Mouse (Mus musculus): ENCODE measurements around the gene Cyp2c69. TPM values are rescaled to one million over a fixed set of nuclear protein-coding genes. Genes with fewer than 3 reads are reported as not detected.
"Not testable (repeated sequence)": the region's sequence is repeated elsewhere in the genome, so short reads cannot be mapped to it uniquely, and the experiment has no call there.

Gene Cyp2c69
- not detected in 2 replicates for polyA plus RNA-seq (2015; fragmentation: Nextera tagmentation; extraction: Ambion mirVana)

GRCm38 (mm10) chr19:39886699-39887098 lies at the start of gene Cyp2c69:
Cyp2c69 (minus strand) TSS chr19:39886799.
- 95% methylated on average over 3 of the region's 3 CpGs for WGBS
- H3K36me3 ChIP-seq; ATAC-seq (ENCODE audit: low read depth); H3K4me3 ChIP-seq; H3K27ac ChIP-seq (replicated peaks); H3K9me3 ChIP-seq; H3K9ac ChIP-seq; H3K4me2 ChIP-seq; H3K27me3 ChIP-seq; H3K4me1 ChIP-seq (replicated peaks): not testable (repeated sequence)

- H3K36me3 ChIP-seq = no peaks in the 10 kb centered on the region
- H3K9me3 ChIP-seq = peaks cover 12% of the 10 kb centered on the region; the same call in 1 of the 2 replicates
- ATAC-seq (ENCODE audit: low read depth) = no peak
- WGBS = 87% methylated on average over 2 of the region's 2 CpGs
- no peak overlapping the region for H3K27ac ChIP-seq (replicated peaks)
- no peak overlapping the region for H3K4me3 ChIP-seq
- H3K4me1 ChIP-seq (replicated peaks) = no peaks in the 10 kb centered on the region
- H3K4me2 ChIP-seq = no peak overlapping the region
- no peaks in the 10 kb centered on the region for H3K27me3 ChIP-seq
- no peak overlapping the region for H3K9ac ChIP-seq
These were observed 48.8 kb upstream of the Cyp2c69 start for GRCm38 (mm10) chr19:39935396-39935795.

GRCm38 (mm10) chr19:39930032-39930431 lies 43.4 kb upstream of the Cyp2c69 start:
- Histone ChIP-seq H3K9me3 (peaks cover 12% of the 10 kb centered on the region; the same call in 1 of the 2 replicates), H3K9ac (no peak overlapping the region), H3K4me1 (replicated peaks) (no peaks in the 10 kb centered on the region), H3K36me3 (no peaks in the 10 kb centered on the region), H3K4me2 (no peak overlapping the region), H3K27me3 (no peaks in the 10 kb centered on the region), H3K4me3 (no peak overlapping the region), H3K27ac (replicated peaks) (no peak overlapping the region)
- no peak for ATAC-seq (ENCODE audit: low read depth)
- 73% methylated on average over 1 of the region's 1 CpGs for WGBS

GRCm38 (mm10) chr19:39901656-39902055 lies 15.1 kb upstream of the Cyp2c69 start:
- no peak for ATAC-seq (ENCODE audit: low read depth)
- H3K4me2 ChIP-seq = no peak overlapping the region
- no peaks in the 10 kb centered on the region for H3K4me1 ChIP-seq (replicated peaks)
- H3K27ac ChIP-seq (replicated peaks) = no peak overlapping the region
- no peak overlapping the region for H3K9ac ChIP-seq
- no peaks in the 10 kb centered on the region for H3K27me3 ChIP-seq
- H3K4me3 ChIP-seq = no peak overlapping the region
- no peaks in the 10 kb centered on the region for H3K9me3 ChIP-seq
- WGBS = 78% methylated on average over 2 of the region's 2 CpGs
- H3K36me3 ChIP-seq = no peaks in the 10 kb centered on the region

GRCm38 (mm10) chr19:39890079-39890478 lies 3.5 kb upstream of the Cyp2c69 start:
- not testable (repeated sequence) for ATAC-seq (ENCODE audit: low read depth); H3K4me1 ChIP-seq (replicated peaks); H3K9me3 ChIP-seq; H3K4me3 ChIP-seq; H3K36me3 ChIP-seq; H3K9ac ChIP-seq; H3K4me2 ChIP-seq; H3K27ac ChIP-seq (replicated peaks); H3K27me3 ChIP-seq
- WGBS = 88% methylated on average over 3 of the region's 3 CpGs

GRCm38 (mm10) chr19:39866133-39866532 lies 20.5 kb downstream of the Cyp2c69 start:
- Histone ChIP-seq H3K4me2 (no peak overlapping the region), H3K27ac (replicated peaks) (no peak overlapping the region), H3K4me3 (no peak overlapping the region), H3K4me1 (replicated peaks) (no peaks in the 10 kb centered on the region), H3K9me3 (no peaks in the 10 kb centered on the region), H3K27me3 (no peaks in the 10 kb centered on the region), H3K36me3 (no peaks in the 10 kb centered on the region), H3K9ac (no peak overlapping the region)
- no peak for ATAC-seq (ENCODE audit: low read depth)
- WGBS = 67% methylated on average over 1 of the region's 1 CpGs

GRCm38 (mm10) chr19:39820931-39821330 lies 65.7 kb downstream of the Cyp2c69 start:
- H3K4me1 ChIP-seq (replicated peaks); H3K36me3 ChIP-seq; H3K4me3 ChIP-seq; H3K27me3 ChIP-seq; ATAC-seq (ENCODE audit: low read depth); H3K9me3 ChIP-seq; H3K4me2 ChIP-seq; H3K9ac ChIP-seq; H3K27ac ChIP-seq (replicated peaks): not testable (repeated sequence)
- WGBS = 77% methylated on average over 2 of the region's 2 CpGs

GRCm38 (mm10) chr19:39816400-39816799 lies 70.2 kb downstream of the Cyp2c69 start:
- ATAC-seq (ENCODE audit: low read depth); H3K27me3 ChIP-seq; H3K9ac ChIP-seq; H3K4me3 ChIP-seq; H3K27ac ChIP-seq (replicated peaks); H3K4me1 ChIP-seq (replicated peaks); H3K9me3 ChIP-seq; H3K4me2 ChIP-seq; H3K36me3 ChIP-seq: not testable (repeated sequence)
- WGBS = 94% methylated on average over 1 of the region's 1 CpGs

GRCm38 (mm10) chr19:39815991-39816390 lies 70.6 kb downstream of the Cyp2c69 start:
- H3K9ac ChIP-seq; H3K36me3 ChIP-seq; H3K4me1 ChIP-seq (replicated peaks); H3K9me3 ChIP-seq; H3K27me3 ChIP-seq; H3K4me3 ChIP-seq; ATAC-seq (ENCODE audit: low read depth); H3K27ac ChIP-seq (replicated peaks); H3K4me2 ChIP-seq: not testable (repeated sequence)
- WGBS = 72% methylated on average over 4 of the region's 4 CpGs

- not testable (repeated sequence) for H3K27me3 ChIP-seq; H3K9ac ChIP-seq; H3K4me1 ChIP-seq (replicated peaks); H3K4me2 ChIP-seq; H3K4me3 ChIP-seq; ATAC-seq (ENCODE audit: low read depth); H3K9me3 ChIP-seq; H3K36me3 ChIP-seq; H3K27ac ChIP-seq (replicated peaks)
- 90% methylated on average over 3 of the region's 3 CpGs for WGBS
These were observed 73.9 kb downstream of the Cyp2c69 start, which contains the start of gene Cyp2c40 for GRCm38 (mm10) chr19:39812714-39813113. Cyp2c40 (minus strand) TSS chr19:39812814.

Other genes starting within 250 kb of the Cyp2c69 start
- gene Cyp2c67, start 237.7 kb downstream of the Cyp2c69 start, polyA plus RNA-seq (2015; fragmentation: Nextera tagmentation; extraction: Ambion mirVana) = not detected in 2 replicates
- 0.11 TPM in 1 of 2 replicates, not detected in the other for gene Cyp2c68, start 145.7 kb downstream of the Cyp2c69 start, polyA plus RNA-seq (2015; fragmentation: Nextera tagmentation; extraction: Ambion mirVana)
- not detected in 2 replicates for gene Cyp2c40, start 74.0 kb downstream of the Cyp2c69 start, polyA plus RNA-seq (2015; fragmentation: Nextera tagmentation; extraction: Ambion mirVana)
- gene Cyp2c37, start 105.6 kb upstream of the Cyp2c69 start, polyA plus RNA-seq (2015; fragmentation: Nextera tagmentation; extraction: Ambion mirVana) = not detected in 2 replicates
- gene Cyp2c54, start 187.0 kb upstream of the Cyp2c69 start, polyA plus RNA-seq (2015; fragmentation: Nextera tagmentation; extraction: Ambion mirVana) = not detected in 2 replicates
- not detected in 2 replicates for gene Cyp2c50, start 202.9 kb upstream of the Cyp2c69 start, polyA plus RNA-seq (2015; fragmentation: Nextera tagmentation; extraction: Ambion mirVana)